Mouse (Mus musculus): ENCODE results near the gene Gm15013.
"Not testable (repeated sequence)": the region's sequence is repeated elsewhere in the genome, so short reads cannot be mapped to it uniquely, and the experiment has no call there.

Gene Gm15013

GRCm38 (mm10) chrX:139714381-139714780 is at the start of gene Gm15013:
Gm15013 (minus strand) TSS chrX:139714481.
- DNase-seq (ENCODE audit: low spot score): no peak

GRCm38 (mm10) chrX:139762546-139762945 is 48.3 kb upstream of the Gm15013 start:
- peak; percentile 51 for DNase-seq (ENCODE audit: low spot score)

GRCm38 (mm10) chrX:139758634-139759033 is 44.4 kb upstream of the Gm15013 start:
- not testable (repeated sequence) for DNase-seq (ENCODE audit: low spot score)

DNA sequence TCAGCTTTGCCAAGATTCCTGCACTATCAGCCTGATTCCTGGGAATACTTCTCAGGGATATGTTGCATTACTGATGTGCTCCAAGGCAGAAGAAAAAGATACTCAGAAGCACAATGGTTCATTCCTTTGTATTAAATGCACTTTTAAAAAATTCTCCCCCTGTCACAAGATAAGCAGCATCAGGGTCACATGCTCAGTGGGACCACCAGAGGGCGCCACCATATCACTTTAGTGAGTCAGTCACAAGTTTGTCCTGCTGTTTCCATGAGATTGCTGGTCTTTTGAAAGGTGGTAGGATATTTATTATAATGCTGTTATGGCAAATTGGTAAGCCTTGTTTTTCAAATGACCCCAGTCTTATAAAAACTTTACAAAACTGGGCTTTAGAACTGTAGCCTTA is 37.6 kb upstream of the Gm15013 start:
- peak; percentile 7 for DNase-seq (ENCODE audit: low spot score)

DNA sequence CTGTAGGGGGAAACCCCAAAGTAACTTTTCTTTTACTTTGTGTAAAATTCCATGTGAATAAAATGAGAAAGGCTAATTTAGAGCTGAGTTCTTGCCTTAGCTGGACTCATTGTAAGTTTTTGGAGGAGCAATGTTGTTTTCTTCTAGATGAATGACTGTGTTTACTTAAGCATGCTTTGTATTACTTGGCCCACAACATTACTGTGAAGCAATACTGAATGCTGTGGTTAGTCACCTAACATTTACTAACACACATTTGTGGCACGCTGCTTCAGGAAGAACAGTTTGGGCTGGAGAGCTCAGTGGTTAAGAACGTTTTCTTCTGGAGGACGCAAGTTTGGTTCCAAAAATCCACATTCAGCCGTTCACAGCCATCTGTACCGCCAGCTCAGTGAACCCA is 22.8 kb upstream of the Gm15013 start:
- no peak for DNase-seq (ENCODE audit: low spot score)

GRCm38 (mm10) chrX:139730541-139730940 is 16.3 kb upstream of the Gm15013 start:
- no peak for DNase-seq (ENCODE audit: low spot score)

GRCm38 (mm10) chrX:139722350-139722749 is 8.1 kb upstream of the Gm15013 start:
- DNase-seq (ENCODE audit: low spot score): no peak

DNA sequence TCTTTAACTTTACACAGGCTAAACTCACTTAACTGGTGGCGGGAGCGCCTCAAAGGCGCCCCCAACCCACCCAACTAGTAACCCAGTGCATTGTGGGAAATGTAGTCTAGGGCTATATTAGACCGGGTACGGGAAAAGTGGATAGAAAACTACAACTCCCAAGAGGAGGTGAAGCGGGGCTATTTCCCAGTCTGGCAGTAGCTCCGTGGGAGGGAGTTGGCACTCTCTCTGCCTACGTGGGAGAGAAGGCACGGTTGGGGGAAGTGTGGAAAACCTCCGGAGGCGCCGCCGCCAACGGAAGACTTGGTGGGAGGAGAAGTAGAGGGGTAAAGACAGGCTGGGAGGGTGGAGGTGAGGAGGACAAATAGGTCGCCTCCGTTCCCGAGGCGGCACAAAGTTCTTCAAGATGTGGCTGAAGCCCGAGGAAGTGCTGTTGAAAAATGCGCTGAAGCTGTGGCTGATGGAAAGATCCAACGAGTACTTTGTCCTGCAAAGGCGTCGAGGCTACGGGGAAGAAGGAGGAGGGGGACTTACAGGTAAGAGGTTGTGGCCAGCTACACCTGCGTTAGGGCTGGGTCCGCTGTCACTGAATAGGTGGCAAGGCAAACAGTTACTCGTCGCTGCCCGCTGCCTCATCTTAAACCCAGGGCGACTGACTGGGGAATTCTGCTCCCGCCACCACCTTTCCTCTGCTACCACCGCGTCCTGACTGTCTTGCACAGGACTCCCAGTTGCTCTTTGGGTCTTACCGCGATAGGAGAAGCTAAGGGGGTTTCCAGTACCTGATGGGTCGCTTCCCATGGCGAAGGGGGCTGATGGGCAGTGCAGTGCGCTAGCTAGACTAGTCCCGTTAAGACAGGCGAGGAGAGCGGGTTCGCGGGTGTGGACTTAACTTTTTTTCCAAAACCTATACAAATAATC is 29.2 kb downstream of the Gm15013 start, which contains the start of gene Tbc1d8b:
Gene Tbc1d8b (plus strand): TSS at position 222 of the 921 bp plus-strand sequence.
- DNase-seq (ENCODE audit: low spot score): peak; percentile 79

DNA sequence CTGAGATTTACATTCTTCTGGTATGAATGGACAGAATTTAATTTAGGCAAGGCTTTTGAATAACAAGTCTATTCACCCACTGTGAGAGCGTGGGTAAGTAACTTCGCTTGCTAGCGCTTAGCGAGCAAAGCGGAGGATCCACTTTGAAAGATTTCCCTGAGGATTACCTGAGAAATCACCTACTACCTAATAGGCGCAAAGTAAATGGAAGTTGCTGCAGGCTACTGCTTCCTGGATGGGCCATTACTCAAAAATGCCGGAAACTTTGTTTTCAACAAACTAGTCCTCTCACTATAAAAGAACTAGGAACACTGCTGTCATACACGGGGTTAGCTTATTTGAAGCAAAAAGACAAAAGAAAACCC is 29.9 kb downstream of the Gm15013 start:
- no peak for DNase-seq (ENCODE audit: low spot score)

DNA sequence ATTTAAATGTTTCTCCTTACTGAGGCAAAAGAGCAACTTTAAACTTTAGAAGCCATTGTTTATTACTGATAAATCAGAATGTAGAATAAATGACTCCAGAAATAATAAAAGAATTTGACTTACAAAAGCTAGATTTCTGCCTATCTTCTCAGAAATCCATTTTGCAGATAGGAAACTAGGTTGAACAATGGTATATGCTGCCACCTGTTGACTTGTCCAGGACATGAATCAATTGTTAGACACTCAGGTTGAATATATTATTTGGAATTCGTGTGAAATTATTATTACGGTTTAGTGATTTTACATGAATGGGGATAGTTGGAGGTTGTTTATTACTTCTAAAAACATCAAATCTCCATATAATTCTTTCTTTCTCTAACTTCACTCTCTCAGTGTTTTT is 48.5 kb downstream of the Gm15013 start:
- peak; percentile 11 for DNase-seq (ENCODE audit: low spot score)

All from layer of hippocampus, adult 11-12 months (tissue).